Comparison of ENCODE assay signal across 9 mouse cellular contexts in genomic region chr19:47446130-47446529, GRCm38 (mm10). TPM values are rescaled to one million over a fixed set of nuclear protein-coding genes. Genes with fewer than 3 reads are reported as not detected.
DNase-seq lines count a peak whose midpoint lies in the region; ATAC-seq and TF ChIP-seq lines count a peak whose summit lies in the region.
"Had no signal": no experiment of that assay in that cellular context is flagged by ENCODE, and none has a peak within 500 bp of the region (broad histone marks: within the 10 kb centered on the region; RNA-seq: fewer than 3 reads in every experiment).

No protein-coding gene starts in this region.

- TF ChIP-seq CTCF in bone marrow macrophage, adult 2 months (IDR thresholded peaks at IDR 0.05; ENCODE audit: low read depth, low read length), result no peak

- H3K4me3 ChIP-seq in heart, embryonic 16.5 days (ENCODE audit: low read length), result no peak overlapping the region
- no peak overlapping the region for H3K4me3 ChIP-seq in bone marrow macrophage, adult 2 months (ENCODE audit: insufficient read depth, low read length)
- no peak overlapping the region for H3K4me3 ChIP-seq in intestine, embryonic 15.5 days (replicated peaks)
- H3K4me3 ChIP-seq: hindbrain, embryonic 15.5 days had no signal

- H3K4me1 ChIP-seq in heart, embryonic 16.5 days (ENCODE audit: control insufficient read depth, insufficient read depth, low read length), result peaks cover 92% of the 10 kb centered on the region
- H3K4me1 ChIP-seq in bone marrow macrophage, adult 2 months (ENCODE audit: control insufficient read depth, insufficient read depth, low read length), result peaks cover 64% of the 10 kb centered on the region
- peaks cover 82% of the 10 kb centered on the region for H3K4me1 ChIP-seq in intestine, embryonic 15.5 days (replicated peaks)

- no peaks in the 10 kb centered on the region for H3K27me3 ChIP-seq in heart, embryonic 16.5 days (ENCODE audit: control insufficient read depth, insufficient read depth, low read length)
- no peaks in the 10 kb centered on the region for H3K27me3 ChIP-seq in intestine, embryonic 15.5 days (replicated peaks)
- H3K27me3 ChIP-seq: hindbrain, embryonic 15.5 days had no signal

- ATAC-seq in heart, embryonic 16.5 days (replicated peaks; ENCODE audit: extremely low read depth, insufficient read depth, low FRiP score), result no peak
- 0 out of 2 replicates have a peak, but pooled peaks have one; percentile 4 for ATAC-seq in intestine, embryonic 15.5 days
- no peak for ATAC-seq in erythroid progenitor cell, adult 5-6 weeks (replicated peaks; ENCODE audit: low FRiP score, poor library complexity, severe bottlenecking)

- no peak for DNase-seq in heart, postnatal 14 days
- peak; percentile 81 for DNase-seq in lung, postnatal 25 days (ENCODE audit: low spot score)
- no peak for DNase-seq in c-Kit-positive CD71-positive TER-119-positive erythroid progenitor cells, embryonic 14.5 days (ENCODE audit: low spot score)
- DNase-seq in testis, postnatal 10 days (ENCODE audit: low spot score), result no peak

- TF ChIP-seq POLR2A in bone marrow macrophage, adult 2 months (IDR thresholded peaks at IDR 0.05; ENCODE audit: borderline replicate concordance, low read depth, low read length), result no peak

- H3K9me3 ChIP-seq in heart, embryonic 16.5 days (replicated peaks; ENCODE audit: control insufficient read depth, low read length), result no peaks in the 10 kb centered on the region
- no peaks in the 10 kb centered on the region for H3K9me3 ChIP-seq in intestine, embryonic 15.5 days
- H3K9me3 ChIP-seq: hindbrain, embryonic 15.5 days had no signal

- no peaks in the 10 kb centered on the region for H3K36me3 ChIP-seq in heart, embryonic 16.5 days (ENCODE audit: control insufficient read depth, insufficient read depth)
- H3K36me3 ChIP-seq in intestine, embryonic 15.5 days, result no peaks in the 10 kb centered on the region
- H3K36me3 ChIP-seq: hindbrain, embryonic 15.5 days had no signal

- 66% methylated on average over 9 of the region's 9 CpGs for WGBS in heart, embryonic 16.5 days
- WGBS in intestine, embryonic 15.5 days, result 39% methylated on average over 9 of the region's 9 CpGs

- peak overlapping the region; percentile 58; the same call in 1 of the 2 replicates for H3K27ac ChIP-seq in heart, embryonic 16.5 days (ENCODE audit: low read length)
- peak overlapping the region; percentile 94 for H3K27ac ChIP-seq in bone marrow macrophage, adult 2 months (ENCODE audit: insufficient read depth, low read depth, low read length)
- peak overlapping the region; percentile 52 for H3K27ac ChIP-seq in intestine, embryonic 15.5 days

- peak overlapping the region; percentile 0; the same call in 1 of the 2 replicates for H3K4me2 ChIP-seq in heart, embryonic 16.5 days (ENCODE audit: low read depth, low read length)
- peak overlapping the region; percentile 18; the same call in 1 of the 2 replicates for H3K4me2 ChIP-seq in intestine, embryonic 15.5 days (replicated peaks)
- H3K4me2 ChIP-seq: hindbrain, embryonic 15.5 days had no signal

- intact Hi-C loops in heart, postnatal 14 days (cut with DNase I), result no loop called here

- peak overlapping the region; percentile 47; the same call in 1 of the 2 replicates for H3K9ac ChIP-seq in heart, embryonic 16.5 days (ENCODE audit: low read length)
- no peak overlapping the region for H3K9ac ChIP-seq in intestine, embryonic 15.5 days
- H3K9ac ChIP-seq: hindbrain, embryonic 15.5 days had no signal

RNA-seq across cellular contexts. Expression of gene Sh3pxd2a, which starts 18.1 kb away (rescaled TPM):
- polyA plus RNA-seq in heart, embryonic 16.5 days (2015; fragmentation: Nextera tagmentation; extraction: Ambion mirVana), result 4.5 and 6.3 TPM in 2 replicates
- total RNA-seq in heart, postnatal 14 days (2021), result 10 to 100 TPM; 75.2 to 75.9 TPM
- polyA plus RNA-seq in bone marrow macrophage, adult 2 months (2012; ENCODE audit: insufficient read depth, insufficient read length, missing spikeins), result 10.1 and 12.7 TPM in 2 replicates
- 4.8 and 5.0 TPM in 2 replicates for polyA plus RNA-seq in intestine, embryonic 15.5 days (2015; fragmentation: Nextera tagmentation; extraction: Ambion mirVana)
- 3.2 and 6.3 TPM in 2 replicates for total RNA-seq in erythroid progenitor cell, adult 5-6 weeks (2015; ENCODE audit: low replicate concordance)
- 1.0 and 1.1 TPM in 2 replicates for total RNA-seq in erythroid progenitor cell, adult 5-6 weeks (2017; ENCODE audit: low replicate concordance)
